Mouse (Mus musculus): ENCODE measurements around the gene Pak6.

The Pak6 gene

DNA sequence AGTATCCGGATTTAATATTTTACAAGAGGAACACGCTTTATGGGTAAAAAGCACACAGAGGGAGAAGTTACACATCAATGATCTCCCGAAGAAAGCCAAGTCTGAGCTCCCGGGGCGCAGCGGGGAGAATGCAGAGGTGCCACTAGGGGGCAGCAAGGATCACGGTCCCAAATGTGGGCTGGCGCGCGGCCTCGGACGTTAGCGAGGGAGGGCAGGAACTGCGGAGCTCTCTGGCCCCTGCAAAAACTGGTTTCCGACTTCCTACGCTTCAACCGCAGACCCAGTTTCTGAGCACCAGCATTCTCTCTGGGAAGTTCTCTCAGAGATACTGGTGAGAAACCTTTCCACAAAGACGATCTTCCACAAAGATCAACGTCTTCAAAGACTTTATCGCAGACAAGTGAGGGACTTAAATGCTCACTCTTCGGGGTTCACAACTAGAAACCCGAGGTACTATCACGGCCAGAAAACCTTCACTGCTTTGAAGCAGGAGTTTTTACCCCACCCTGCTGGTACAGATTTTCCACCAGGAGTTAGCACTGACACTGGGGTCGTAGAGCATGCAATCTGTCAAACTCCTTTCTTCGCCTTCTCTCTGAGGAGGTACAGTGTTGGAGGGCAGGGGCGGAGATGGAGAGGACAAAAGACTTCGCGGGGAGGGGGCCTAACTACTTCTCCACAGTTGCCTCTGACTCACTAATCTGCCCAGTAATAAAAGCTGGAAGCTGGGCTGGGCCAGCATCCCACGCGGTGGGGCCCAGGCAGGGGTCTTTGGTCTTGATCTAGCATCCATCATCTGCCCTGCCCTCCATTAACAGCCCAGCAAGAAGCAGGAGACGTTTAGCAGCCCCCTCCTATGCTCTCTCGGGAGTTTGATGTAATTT, 37.3 kb downstream of the Pak6 start:
- DNase-seq: peak; percentile 54

DNA sequence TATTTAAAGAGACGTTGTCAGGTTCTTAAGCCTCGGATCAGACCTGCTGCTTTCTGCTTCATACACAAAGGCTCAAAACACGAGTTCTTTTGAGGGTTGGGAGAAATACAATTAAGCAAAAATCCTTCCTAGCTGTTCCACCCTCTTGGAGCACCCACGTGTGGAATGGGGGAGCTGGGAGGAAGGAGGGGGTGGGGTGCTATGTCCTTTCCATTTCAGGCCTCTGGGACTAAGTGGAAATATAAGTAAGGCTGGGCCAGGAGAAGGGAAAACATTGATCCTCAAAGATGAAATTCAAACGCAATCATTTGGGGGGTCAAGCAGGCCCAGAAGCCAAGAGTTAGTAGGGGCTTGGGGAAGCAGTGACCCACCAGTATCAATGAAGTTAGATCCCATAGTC, 38.1 kb downstream of the Pak6 start:
- no peak for DNase-seq

DNA sequence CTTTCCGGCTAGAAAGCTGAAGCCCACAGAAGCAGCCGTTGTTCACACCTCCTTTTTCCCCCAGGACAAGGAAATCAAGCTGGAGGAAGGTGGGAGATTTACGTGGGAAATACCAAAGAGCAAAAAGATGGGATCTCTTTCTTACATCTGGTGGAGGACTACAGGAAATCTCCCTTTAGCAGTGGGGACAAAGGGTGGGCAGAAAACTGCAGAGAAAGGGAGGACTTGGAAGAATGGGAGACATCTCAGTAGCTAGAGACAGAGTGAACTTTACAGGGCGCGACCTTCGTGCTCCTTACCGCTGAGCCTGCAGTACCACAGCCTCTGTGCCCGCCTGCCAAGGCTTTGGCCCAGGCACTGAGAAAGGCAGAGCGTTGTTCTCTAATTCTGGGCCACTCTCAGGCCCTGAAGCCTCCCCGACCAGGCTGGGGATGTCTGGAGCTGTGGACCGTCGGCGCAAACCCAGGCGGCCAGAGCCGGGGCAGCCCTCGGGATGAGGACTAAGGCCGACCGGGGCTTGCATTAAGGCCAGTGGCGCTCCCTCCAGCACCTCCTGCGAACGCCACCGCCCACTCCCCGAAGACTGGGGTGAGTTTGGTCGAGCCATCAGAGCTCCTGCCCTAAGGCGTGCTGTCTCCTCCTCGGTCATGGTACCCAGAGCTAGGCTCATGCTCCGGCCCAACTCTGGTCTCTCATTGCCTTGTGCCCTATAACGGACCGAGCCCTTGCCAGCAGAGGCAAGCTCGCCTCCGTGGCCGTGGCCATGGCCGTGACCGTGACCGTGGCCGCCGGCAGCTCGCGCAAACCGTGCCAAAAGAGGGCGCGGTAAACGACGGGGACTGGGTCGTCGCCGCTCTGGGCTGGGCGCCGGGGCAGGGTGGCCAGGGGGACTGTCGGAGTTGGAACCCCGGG, 39.1 kb downstream of the Pak6 start:
- no peak for DNase-seq

DNA sequence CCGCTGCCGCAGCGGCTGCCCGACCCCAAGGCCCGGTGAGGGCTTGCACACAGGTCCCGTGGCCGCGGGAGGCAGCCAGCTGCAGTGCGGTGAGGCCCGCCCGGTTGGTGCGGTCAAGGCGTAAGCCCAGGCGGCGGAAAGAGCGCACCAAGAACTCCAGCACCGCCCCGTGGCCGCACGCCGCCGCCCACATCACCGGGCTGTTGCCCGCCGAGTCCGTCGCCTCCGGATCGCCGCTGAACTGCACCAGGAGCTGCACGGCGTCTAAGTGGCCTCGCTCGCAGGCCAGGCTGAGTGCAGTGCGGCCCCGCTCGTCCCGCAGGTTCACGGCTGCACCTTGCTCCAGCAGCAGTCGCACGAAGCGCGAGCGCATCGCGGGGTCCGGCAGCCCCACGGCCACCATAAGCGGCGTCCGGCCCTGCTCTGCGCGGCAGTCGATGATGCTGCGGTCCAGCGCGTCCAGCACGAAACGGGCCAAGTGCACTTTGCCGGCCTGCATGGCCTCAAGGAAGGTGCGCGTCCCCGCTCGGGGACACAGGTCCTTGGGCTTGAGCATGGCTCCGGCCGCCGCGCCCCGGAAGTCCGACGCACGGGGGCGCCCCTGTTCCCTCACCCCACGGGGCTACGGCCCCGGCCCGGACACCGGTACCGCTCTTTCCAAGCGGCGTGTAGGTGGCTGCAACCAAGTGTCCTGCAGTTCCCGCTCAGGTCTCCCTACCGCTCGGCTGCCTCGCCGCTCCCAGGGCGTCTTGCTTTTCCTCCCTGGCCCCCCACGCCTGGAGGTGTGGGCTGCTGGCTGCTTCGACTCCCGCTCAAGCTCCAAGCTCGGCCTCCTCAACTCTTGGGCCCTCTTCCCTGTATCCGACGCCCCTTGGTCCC, 40.0 kb downstream of the Pak6 start:
- no peak for DNase-seq

DNA sequence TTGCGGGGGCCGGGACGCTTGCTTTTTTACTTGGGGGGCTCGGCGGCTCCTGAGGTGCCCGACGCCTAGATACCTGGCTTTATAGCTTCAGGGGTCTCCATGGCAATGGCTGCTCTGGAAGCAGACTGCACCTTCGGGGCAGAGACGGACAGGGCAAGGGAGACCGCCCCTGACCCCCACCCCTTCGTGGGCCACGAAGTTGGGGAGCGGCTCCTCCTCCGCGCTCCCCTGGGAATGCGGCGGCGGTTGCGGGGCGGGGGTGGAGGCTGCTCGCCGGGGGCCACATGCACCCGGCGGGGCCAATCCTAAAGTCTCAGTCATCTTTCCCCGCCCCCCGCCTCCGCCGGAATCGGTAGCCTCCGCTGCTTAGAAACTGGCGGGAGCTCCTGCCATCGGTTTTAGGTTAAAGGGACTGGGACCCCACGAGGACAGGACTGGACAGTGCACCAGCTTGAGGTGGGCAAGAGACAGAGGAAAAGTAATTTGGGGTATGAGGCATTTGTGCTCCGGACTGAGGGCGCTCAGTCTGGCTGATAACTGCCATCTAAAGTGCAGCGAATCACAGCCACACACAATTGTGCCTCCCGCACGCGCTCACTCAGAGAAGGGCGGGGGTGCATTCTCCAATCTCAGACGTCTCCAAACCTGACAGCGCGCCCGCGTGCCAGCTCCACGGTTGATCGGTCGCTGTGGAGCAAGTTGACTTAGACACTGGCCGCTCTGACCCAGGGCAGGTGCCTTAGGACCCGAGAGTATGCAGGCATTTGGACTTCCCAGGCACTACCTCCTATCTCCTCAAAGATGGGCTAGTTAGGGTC, 41.0 kb downstream of the Pak6 start, which contains the start of gene Ankrd63:
Ankrd63 (minus strand) TSS at position 51 of the 818 bp plus-strand sequence.
- DNase-seq: no peak

DNA sequence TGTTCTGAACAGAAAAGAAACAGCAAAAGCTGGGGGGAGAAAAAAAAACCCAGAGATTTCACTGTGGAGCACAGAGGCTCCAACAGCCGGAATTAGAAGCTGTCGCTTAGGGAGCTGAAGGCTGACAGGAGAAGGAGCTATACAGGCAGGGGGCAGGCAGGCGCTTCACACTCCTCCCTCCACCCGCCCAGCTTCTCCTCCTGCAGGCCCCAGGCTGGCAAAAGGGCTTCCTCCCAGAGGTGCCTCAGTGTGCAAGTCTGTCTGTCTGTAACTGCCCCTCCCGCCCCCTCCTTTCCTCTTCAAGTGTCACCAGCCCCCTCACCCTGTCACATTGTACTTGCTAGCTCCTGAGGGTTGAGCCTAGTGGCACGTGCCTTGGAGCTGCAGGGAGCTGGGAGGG, 43.3 kb downstream of the Pak6 start:
- DNase-seq: no peak

DNA sequence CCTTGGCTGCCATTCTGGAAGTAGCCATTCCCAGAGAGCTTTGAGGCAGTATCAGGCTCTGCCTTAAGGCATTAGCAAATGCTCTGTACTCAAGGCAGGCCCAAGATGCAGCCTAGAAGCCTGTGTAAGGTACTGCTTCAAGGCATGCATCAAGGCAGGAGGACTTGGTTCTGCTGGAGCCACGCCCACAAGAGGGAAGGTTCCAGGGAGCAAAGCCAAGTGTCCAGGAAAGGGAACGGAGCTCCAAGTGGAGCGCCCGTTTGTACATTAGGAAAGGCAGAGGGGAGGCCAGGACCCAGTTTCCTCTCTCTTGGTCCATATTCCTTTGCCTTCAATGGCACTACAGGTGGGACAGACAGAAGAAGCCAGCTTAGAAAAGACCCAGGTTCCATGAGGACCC, 45.4 kb downstream of the Pak6 start:
- DNase-seq: no peak

DNA sequence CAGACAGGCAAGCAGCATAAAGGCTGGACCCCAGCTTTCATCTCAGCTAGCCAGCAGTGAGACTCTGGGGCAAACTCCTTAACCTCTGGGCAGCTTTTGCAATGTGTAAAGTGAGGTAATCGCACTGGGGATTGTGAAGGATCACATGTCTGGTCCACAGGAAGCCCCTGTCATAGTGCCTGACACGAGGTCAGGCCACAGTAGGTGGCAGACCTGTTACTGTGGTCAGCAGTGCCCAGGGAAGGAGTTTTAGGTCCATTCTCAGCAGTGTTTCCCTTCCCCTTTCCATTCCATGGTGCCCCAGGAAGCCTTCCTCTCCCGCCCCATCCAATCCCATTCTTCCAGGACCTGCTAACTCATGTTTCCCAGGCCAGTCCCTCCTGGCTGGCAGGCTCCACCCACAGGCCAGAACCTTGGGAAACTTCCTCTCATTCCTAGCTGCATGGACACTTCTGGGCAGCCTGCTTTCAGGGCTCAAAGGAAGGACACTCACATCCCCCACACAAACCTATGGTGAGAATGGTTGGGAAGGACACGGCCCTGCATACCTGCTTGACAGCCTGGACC, 46.6 kb downstream of the Pak6 start:
- DNase-seq: no peak

DNA sequence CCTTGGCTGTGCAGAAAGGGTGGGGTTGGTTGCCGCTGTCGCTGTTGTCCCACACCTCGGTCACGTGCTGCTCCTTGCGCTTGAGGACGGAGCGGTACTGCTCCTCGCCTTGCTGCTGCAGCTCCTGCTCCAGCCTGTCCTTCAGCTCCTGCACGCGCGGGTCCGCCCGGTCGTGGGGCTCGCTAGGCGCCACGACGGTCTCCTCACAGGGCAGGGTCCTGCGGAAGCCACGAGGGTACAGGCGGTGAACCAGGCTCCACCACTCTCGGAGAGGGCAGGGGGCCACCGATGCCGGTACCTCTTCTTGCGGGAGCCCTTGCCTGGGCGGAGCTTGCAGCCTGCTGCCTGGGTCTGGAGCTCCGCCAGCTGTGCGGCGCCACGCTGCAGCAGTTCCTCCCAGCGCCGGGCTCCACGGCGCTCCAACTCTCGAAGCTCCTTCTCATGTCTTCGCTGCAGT, 48.0 kb downstream of the Pak6 start:
- peak; percentile 19 for DNase-seq

DNA sequence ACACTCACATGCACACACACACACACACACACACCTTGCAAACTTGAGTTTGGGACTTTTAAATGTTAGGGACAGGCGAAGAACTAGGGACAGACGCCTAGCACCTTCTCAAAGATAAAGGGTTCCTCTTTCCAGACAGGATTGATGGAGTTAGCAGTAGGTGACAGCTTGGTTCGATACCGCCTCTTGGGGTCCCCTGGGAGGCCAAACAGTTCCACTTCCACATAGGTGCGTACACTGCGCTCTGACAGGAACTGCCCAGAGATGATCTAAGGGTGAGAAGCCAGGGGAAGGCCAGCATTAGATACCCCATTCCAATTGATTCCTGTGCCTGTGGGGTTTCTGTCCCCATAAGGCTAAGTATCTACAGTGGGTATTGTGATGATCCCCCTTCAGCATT, 50.5 kb downstream of the Pak6 start:
- DNase-seq: no peak

DNA sequence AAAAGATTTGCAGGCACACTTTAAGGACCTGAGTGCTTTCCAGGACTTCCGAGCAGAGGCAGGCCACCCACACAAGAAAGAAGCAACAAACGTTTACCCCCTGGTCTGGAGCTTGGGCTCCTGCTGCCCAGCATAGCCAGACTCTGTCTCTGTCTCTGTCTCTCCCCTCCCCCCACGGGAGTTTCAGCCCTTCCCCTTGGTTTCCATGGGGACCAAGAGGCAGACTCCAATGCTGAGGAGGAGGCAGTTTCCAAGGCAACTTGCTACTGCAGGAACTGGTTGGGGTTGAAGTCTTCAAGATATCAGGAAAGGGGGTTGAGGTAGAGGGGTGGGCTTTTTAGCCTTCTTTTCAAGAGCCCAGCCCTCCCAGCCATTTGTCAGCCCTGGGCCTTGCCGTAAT, 51.1 kb downstream of the Pak6 start:
- no peak for DNase-seq

DNA sequence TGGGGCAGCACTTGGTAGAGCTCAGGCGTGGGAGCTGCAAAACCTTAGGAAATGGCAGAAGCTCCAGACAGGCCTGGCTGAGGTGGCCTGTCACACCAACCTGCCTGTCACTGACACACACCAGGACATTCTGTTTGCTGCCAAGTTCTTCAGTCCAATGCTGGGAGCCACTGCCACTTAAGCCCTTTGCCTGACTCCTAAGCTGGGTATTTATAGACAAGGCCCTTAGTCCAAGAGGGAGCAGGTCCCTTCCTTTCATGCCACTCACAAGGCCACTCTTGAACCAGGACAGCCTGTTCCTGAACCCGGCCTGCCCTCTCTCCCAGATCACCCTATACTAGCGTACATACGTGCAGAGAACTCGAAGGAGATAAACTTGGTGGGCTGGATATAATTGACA, 53.6 kb downstream of the Pak6 start:
- DNase-seq: no peak

DNA sequence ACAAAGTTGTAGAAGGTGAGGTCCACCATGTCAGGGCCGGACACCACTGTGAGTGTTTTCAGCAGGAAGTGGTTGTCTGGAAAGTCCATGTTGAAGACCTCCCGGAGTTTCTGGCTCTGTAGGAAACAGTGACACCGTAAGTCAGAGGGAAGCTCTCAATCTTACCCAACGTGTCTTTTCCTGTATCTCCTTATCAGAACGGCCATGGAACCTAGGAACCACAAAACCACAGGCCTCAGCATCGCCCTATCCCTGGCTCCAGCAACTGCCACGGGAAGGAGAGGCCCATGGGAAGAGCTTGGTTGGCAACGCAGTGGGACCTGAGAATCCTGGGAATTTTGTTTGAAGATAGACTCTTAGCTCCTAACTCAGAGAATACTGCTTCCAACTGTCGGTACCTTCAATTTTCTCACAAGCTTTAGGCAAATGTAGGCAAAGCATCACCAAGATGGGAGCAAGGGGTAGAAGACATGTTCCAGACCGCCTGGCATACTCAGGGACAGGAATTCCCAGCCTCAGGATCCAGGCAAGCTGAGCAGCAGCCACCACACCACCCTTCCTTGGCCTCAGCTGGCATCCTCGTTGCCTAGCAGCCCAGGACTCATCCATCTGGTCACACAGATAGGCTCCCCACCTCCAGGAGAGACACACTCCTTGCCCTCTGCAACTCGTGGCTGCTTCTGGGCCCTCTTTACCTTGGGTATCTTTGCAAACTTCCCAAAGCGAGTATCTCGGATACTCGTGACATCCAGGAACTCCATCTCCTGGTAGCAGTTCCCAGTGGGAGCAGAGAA, 60.8 kb downstream of the Pak6 start:
- DNase-seq: no peak

DNA sequence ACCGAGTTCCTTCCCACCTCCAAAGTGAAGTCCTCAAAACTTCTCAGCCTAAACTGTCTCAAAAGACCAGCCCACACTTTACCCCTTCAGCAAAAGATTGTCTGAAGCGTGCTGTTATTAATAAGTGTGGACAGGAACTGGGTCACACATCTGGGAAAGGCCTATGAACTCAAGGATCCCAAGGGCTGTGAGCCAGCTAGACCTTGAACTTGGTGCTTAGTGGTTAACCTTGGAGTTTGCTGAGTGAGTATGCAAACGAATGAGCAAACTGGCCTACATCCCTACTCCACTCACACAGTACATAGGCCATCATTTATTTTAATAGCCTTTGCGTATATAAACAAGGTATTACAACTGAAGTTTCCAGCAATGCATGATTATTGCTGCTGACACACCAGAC, 62.4 kb downstream of the Pak6 start:
- DNase-seq: no peak

DNA sequence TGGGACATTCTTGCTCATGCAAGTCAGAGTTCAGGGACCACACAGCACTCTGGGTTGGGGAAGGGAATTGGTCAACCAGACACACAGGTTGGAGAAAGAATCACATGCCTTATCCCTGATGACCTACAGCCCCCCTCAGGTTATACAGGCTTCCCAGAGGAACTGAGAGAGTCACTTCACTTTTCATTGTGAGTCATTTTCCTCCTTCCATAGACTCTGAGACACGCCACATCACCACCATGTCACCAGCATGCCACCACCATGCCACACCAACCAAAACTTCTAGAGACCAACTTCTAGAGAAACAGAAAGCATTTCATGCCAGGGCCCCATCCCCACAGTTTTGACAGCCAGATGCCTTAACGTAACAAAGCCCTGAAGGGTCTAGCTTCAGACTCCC, 63.8 kb downstream of the Pak6 start:
- no peak for DNase-seq

DNA sequence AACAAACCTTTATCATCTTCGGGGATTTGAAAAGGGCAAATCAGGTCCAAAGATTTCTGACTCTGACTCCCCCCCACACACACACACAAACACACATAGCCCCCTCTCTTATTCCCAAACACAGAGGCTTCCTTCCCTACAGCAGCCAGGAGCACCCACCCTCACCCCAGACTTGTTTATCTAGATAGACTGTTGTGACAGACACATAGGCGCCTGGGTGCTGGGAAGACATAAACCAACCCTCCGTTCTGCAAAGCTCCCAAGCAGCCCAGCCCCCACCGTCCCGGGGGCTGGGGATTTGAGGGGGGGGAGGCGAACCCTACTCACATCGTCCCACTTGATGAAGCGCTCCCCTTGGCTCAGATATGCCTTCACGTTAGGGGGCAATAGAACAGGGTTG, 64.8 kb downstream of the Pak6 start:
- DNase-seq: no peak

DNA sequence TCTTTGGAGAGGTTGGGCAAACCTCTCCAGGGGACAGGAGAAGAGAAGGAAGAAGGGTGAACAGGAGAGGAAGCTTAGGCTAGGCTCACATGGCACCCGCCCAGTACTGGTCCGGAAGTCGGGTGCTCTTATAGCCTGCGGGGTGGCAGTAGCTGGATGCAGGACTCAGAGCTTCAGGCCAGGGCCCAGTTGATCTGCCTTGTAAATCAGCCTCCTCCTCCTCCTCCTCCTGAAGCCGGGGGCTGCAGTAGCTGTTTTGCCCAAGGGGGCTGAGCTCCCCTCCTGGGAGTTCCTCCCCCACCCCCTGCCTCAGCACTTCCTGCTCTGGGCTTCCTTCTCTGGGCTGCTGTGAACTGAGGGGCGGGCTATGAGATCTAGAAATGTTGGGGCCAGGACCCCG, 65.2 kb downstream of the Pak6 start, which contains the start of gene Plcb2:
Plcb2 (minus strand) TSS at position 102 of the 400 bp plus-strand sequence.
- no peak for DNase-seq

DNA sequence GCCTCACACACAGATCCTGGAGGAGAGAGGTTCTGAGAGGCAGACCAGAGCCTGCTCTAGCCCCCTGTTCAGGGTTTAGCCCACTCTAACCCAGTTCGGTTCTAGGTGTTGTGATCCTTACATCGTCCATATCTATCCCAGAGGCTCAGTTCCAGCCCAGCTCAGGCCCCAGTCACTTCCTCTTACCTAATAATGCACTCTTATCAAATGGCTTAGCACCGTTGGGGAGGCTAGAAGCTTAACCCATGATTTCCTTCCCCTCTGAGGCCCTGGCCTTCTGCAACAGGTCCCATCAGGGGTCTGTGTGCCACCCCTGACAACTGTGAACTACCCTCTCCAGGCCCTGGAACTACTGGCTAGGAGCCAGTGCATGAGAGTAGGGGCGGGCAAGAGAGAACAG, 66.1 kb downstream of the Pak6 start:
- no peak for DNase-seq

DNA sequence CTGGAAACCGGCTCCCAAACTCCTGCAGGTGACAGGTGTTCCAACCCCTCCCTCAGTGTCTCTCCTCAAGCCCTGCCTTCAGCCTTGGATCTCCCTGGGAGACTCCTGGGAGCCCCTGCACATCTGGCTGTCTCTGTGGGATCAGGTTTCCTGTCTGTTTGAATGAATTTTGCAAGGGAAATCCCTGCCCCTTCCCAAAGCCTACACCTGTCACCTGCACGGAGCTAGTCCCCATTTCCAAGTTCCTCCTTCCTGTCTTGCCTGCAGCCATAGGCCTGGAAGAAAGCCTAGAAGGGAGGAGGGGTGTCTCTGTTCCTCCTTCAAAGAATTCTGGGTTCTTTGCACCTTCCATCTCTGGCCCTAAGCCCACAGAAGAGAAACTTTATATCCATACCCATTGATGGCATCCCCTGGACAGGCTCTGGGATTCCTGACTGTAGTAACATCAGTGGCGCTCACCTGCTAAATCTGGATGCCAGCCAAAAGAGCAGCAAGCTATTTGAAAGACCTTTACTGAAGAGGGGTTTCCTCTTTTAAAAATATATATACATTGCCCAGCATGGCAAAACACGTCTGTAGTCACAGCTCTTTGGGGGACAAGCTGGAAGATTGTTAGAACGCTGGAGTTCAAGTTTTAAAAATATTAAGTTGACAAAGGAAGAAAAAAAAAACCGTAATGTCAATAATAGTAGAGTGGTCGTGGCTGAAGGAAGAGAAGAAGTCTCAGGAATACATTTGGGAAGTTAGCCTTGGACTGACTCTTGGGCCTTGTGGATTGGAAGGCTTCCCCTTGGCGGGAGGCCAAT, 66.9 kb downstream of the Pak6 start:
- no peak for DNase-seq

DNA sequence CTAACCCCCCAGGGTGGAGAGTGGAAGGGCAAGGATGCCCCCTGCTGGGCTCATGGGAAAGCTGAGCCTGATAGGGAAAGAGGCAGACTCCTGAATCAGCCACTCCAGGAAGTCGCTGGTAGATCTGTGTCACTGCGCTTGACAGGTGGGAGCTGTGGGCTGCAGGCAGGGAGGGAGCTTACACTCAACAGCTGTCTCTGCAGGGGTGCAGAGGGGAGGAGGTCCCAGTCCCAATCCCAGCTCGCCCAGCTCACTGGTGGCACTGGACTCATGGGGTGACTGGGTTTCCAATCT, 67.5 kb downstream of the Pak6 start:
- no peak for DNase-seq

All from cerebellum, adult 9-11 months (tissue).